Mouse (Mus musculus): ENCODE results near the gene Ctbp2.

The Ctbp2 gene

GRCm38 (mm10) chr7:133088830-133089261 lies 35.3 kb downstream of the Ctbp2 start:
- in situ Hi-C loops (cut with MseI, MboI): no loop called here

- in situ Hi-C loops (cut with MseI, MboI): no loop called here
Observed at GRCm38 (mm10) chr7:133088411-133088810, 35.7 kb downstream of the Ctbp2 start.

GRCm38 (mm10) chr7:133085408-133085807 lies 38.7 kb downstream of the Ctbp2 start:
- in situ Hi-C loops (cut with MseI, MboI): no loop called here

- in situ Hi-C loops (cut with MseI, MboI): no loop called here
Observed at GRCm38 (mm10) chr7:133083936-133084614, 40.1 kb downstream of the Ctbp2 start.

- in situ Hi-C loops (cut with MseI, MboI): no loop called here
Observed at GRCm38 (mm10) chr7:133078929-133079328, 45.2 kb downstream of the Ctbp2 start.

- in situ Hi-C loops (cut with MseI, MboI): no loop called here
Observed at GRCm38 (mm10) chr7:133074462-133075133, 49.6 kb downstream of the Ctbp2 start.

- in situ Hi-C loops (cut with MseI, MboI): no loop called here
Observed at GRCm38 (mm10) chr7:133073147-133073651, 51.0 kb downstream of the Ctbp2 start.

GRCm38 (mm10) chr7:133072535-133072934 lies 51.6 kb downstream of the Ctbp2 start:
- in situ Hi-C loops (cut with MseI, MboI): no loop called here

- in situ Hi-C loops (cut with MseI, MboI): no loop called here
Observed at GRCm38 (mm10) chr7:133067321-133067841, 56.8 kb downstream of the Ctbp2 start.

GRCm38 (mm10) chr7:133066776-133067175 lies 57.4 kb downstream of the Ctbp2 start:
- in situ Hi-C loops (cut with MseI, MboI): no loop called here

- in situ Hi-C loops (cut with MseI, MboI): no loop called here
Observed at GRCm38 (mm10) chr7:133062055-133062454, 62.1 kb downstream of the Ctbp2 start.

- in situ Hi-C loops (cut with MseI, MboI): no loop called here
Observed at GRCm38 (mm10) chr7:133060170-133060569, 64.0 kb downstream of the Ctbp2 start.

GRCm38 (mm10) chr7:133059517-133060104 lies 64.5 kb downstream of the Ctbp2 start:
- in situ Hi-C loops (cut with MseI, MboI): no loop called here

- in situ Hi-C loops (cut with MseI, MboI): no loop called here
Observed at GRCm38 (mm10) chr7:133059150-133059509, 65.0 kb downstream of the Ctbp2 start.

GRCm38 (mm10) chr7:133058496-133059149 lies 65.5 kb downstream of the Ctbp2 start:
- in situ Hi-C loops (cut with MseI, MboI): no loop called here

GRCm38 (mm10) chr7:133056924-133057323 lies 67.2 kb downstream of the Ctbp2 start:
- in situ Hi-C loops (cut with MseI, MboI): no loop called here

GRCm38 (mm10) chr7:133054486-133054885 lies 69.7 kb downstream of the Ctbp2 start:
- in situ Hi-C loops (cut with MseI, MboI): no loop called here

GRCm38 (mm10) chr7:133053757-133054156 lies 70.4 kb downstream of the Ctbp2 start:
- in situ Hi-C loops (cut with MseI, MboI): no loop called here

GRCm38 (mm10) chr7:133052819-133053218 lies 71.3 kb downstream of the Ctbp2 start:
- in situ Hi-C loops (cut with MseI, MboI): no loop called here

- in situ Hi-C loops (cut with MseI, MboI): no loop called here
Observed at GRCm38 (mm10) chr7:133050681-133051080, 73.5 kb downstream of the Ctbp2 start.

GRCm38 (mm10) chr7:133048085-133048630 lies 76.0 kb downstream of the Ctbp2 start:
- in situ Hi-C loops (cut with MseI, MboI): no loop called here

- in situ Hi-C loops (cut with MseI, MboI): no loop called here
Observed at GRCm38 (mm10) chr7:133047287-133047686, 76.9 kb downstream of the Ctbp2 start.

Measured in mouse trophoblast stem cell (cell line).